Mouse (Mus musculus): ENCODE results near the gene Lrmp.

GRCm38 (mm10) chr6:145090201-145090863 is 25.1 kb upstream of the Lrmp start:
- no peak for TF ChIP-seq CTCF (IDR thresholded peaks at IDR 0.05; ENCODE audit: extremely low read depth, insufficient read depth, insufficient read length, insufficient replicate concordance)
- no peak for TF ChIP-seq POLR2A (IDR thresholded peaks at IDR 0.05; ENCODE audit: low read depth, low read length)
